Mouse (Mus musculus) liver, adult 2 months (tissue): ENCODE measurements at regions not wholly inside any gene's neighbourhood (a gene's known extent, or its start where the extent isn't known, plus 50 kb on each side); places are given as distances from the start of the nearest gene placed in this dataset.
"Not testable (repeated sequence)": the region's sequence is repeated elsewhere in the genome, so short reads cannot be mapped to it uniquely, and the experiment has no call there.

Experiments
- DNase-seq: peaks from one replicate; pipeline ENCODE4 v3.0.0-alpha.2; 2011; ENCODE audit warnings: low read depth, low spot score; ENCODE audit errors: extremely low read depth
- H3K27ac ChIP-seq: fragments of 200-500 bp; replicated peaks from 2 replicates; pipeline ENCODE4 v1.5.1; 2012; ENCODE audit warnings: low read depth, mild to moderate bottlenecking, control low read depth, inconsistent platforms, low read length; ENCODE audit not compliant: insufficient read depth
- H3K27me3 ChIP-seq: fragments of 200-500 bp; 2 replicates; pipeline ENCODE4 v1.6.1; 2012; ENCODE audit warnings: mild to moderate bottlenecking, moderate library complexity, low read length, inconsistent platforms; ENCODE audit not compliant: control insufficient read depth, insufficient read depth
- H3K36me3 ChIP-seq: fragments of 200-500 bp; 2 replicates; pipeline ENCODE4 v1.6.1; 2012; ENCODE audit warnings: low read length, inconsistent platforms; ENCODE audit not compliant: control insufficient read depth, insufficient read depth
- H3K4me1 ChIP-seq: fragments of 200-500 bp; 2 replicates; pipeline ENCODE4 v1.6.1; 2011; ENCODE audit warnings: low read length; ENCODE audit not compliant: control insufficient read depth, insufficient read depth
- H3K4me3 ChIP-seq: fragments of 200-500 bp; 2 replicates; pipeline ENCODE4 v1.5.1; 2011; ENCODE audit warnings: low read depth, mild to moderate bottlenecking, control low read depth, low read length, moderate library complexity; ENCODE audit not compliant: insufficient read depth
- H3K79me2 ChIP-seq: fragments of 200-500 bp; 2 replicates; pipeline ENCODE4 v1.6.1; 2012; ENCODE audit warnings: inconsistent platforms, mild to moderate bottlenecking, low read length, moderate library complexity; ENCODE audit not compliant: control insufficient read depth, insufficient read depth
- H3K9ac ChIP-seq: fragments of 200-500 bp; 2 replicates; pipeline ENCODE4 v1.6.1; 2012; ENCODE audit warnings: low read depth, mild to moderate bottlenecking, control low read depth, inconsistent platforms, low read length
- CTCF ChIP-seq: fragments of 200-500 bp; IDR thresholded peaks from 2 replicates; pipeline ENCODE4 v1.5.1; 2011; ENCODE audit warnings: low read depth, low read length, control low read depth
- POLR2A ChIP-seq: fragments of 200-500 bp; IDR thresholded peaks from 2 replicates; pipeline ENCODE4 v1.6.1; 2011; ENCODE audit warnings: low read length, control low read depth; ENCODE audit not compliant: insufficient read depth; ENCODE audit errors: extremely low read depth
- whole genome bisulfite sequencing: fragments of 180-500 bp; shearing (Covaris S2); methylation state at CpG from one replicate; pipeline ENCODE4 v1.1.7; 2018; 5-methylcytosine and 5-hydroxymethylcytosine counted together

GRCm38 (mm10) chr2:43072964-43073619 is 419.7 kb upstream of the Lrp1b start:
- 80% methylated on average over 8 of the region's 8 CpGs for WGBS
- no peak for TF ChIP-seq CTCF
- no peak for TF ChIP-seq POLR2A
- H3K4me1 ChIP-seq, result no peaks in the 10 kb centered on the region

GRCm38 (mm10) chr2:43097560-43098233 is 444.3 kb upstream of the Lrp1b start:
- no peaks in the 10 kb centered on the region for H3K4me1 ChIP-seq
- DNase-seq, result no peak
- no peaks in the 10 kb centered on the region for H3K27me3 ChIP-seq
- TF ChIP-seq POLR2A (no peak), CTCF (no peak)
- WGBS, result 79% methylated on average over 4 of the region's 4 CpGs
- H3K4me3 ChIP-seq, result no peak overlapping the region
- H3K27ac ChIP-seq, result no peak overlapping the region
- no peaks in the 10 kb centered on the region for H3K79me2 ChIP-seq
- H3K9ac ChIP-seq, result no peak overlapping the region
- H3K36me3 ChIP-seq, result no peaks in the 10 kb centered on the region

More at GRCm38 (mm10) chr2:43072964-43073619, 419.7 kb upstream of the Lrp1b start:
- Histone ChIP-seq H3K27ac (no peak overlapping the region), H3K27me3 (no peaks in the 10 kb centered on the region), H3K9ac (no peak overlapping the region), H3K4me3 (no peak overlapping the region), H3K36me3 (no peaks in the 10 kb centered on the region), H3K79me2 (no peaks in the 10 kb centered on the region)
- DNase-seq, result no peak

GRCm38 (mm10) chr2:43119862-43120261 is 435.3 kb upstream of the Kynu start:
- Histone ChIP-seq H3K27ac (no peak overlapping the region), H3K4me3 (no peak overlapping the region), H3K27me3 (no peaks in the 10 kb centered on the region), H3K4me1 (no peaks in the 10 kb centered on the region), H3K36me3 (no peaks in the 10 kb centered on the region), H3K9ac (no peak overlapping the region), H3K79me2 (no peaks in the 10 kb centered on the region)
- TF ChIP-seq POLR2A (no peak), CTCF (no peak)
- no peak for DNase-seq
- 86% methylated on average over 1 of the region's 1 CpGs for WGBS

GRCm38 (mm10) chr2:43153574-43153973 is 401.6 kb upstream of the Kynu start:
- Histone ChIP-seq H3K9ac (no peak overlapping the region), H3K4me3 (no peak overlapping the region), H3K4me1 (no peaks in the 10 kb centered on the region), H3K27me3 (no peaks in the 10 kb centered on the region), H3K27ac (no peak overlapping the region), H3K36me3 (no peaks in the 10 kb centered on the region), H3K79me2 (no peaks in the 10 kb centered on the region)
- TF ChIP-seq CTCF (no peak), POLR2A (no peak)
- DNase-seq, result no peak

GRCm38 (mm10) chr2:43182105-43182504 is 373.0 kb upstream of the Kynu start:
- TF ChIP-seq CTCF (no peak), POLR2A (no peak)
- no peaks in the 10 kb centered on the region for H3K36me3 ChIP-seq
- no peak overlapping the region for H3K4me3 ChIP-seq
- DNase-seq, result no peak
- no peak overlapping the region for H3K9ac ChIP-seq
- no peaks in the 10 kb centered on the region for H3K27me3 ChIP-seq
- no peak overlapping the region for H3K27ac ChIP-seq
- H3K4me1 ChIP-seq, result no peaks in the 10 kb centered on the region
- no peaks in the 10 kb centered on the region for H3K79me2 ChIP-seq

GRCm38 (mm10) chr2:43195531-43195930 is 359.6 kb upstream of the Kynu start:
- not testable (repeated sequence) for H3K27me3 ChIP-seq, H3K79me2 ChIP-seq, H3K4me3 ChIP-seq, H3K27ac ChIP-seq, H3K4me1 ChIP-seq, DNase-seq, H3K9ac ChIP-seq, H3K36me3 ChIP-seq
- 96% methylated on average over 15 of the region's 15 CpGs for WGBS
